Mouse (Mus musculus): ENCODE measurements around the gene Gm20388. TPM values are rescaled to one million over a fixed set of nuclear protein-coding genes. Genes with fewer than 3 reads are reported as not detected.

Gm20388 gene
- polyA plus RNA-seq, 1 experiment from 2014 or later, result not detected

GRCm38 (mm10) chr8:121446133-121446532 is 1535.5 kb downstream of the Gm20388 start:
- Histone ChIP-seq H3K4me3 (ENCODE audit: low read depth, low read length) (no peak overlapping the region), H3K4me1 (replicated peaks; ENCODE audit: control insufficient read depth, insufficient read depth) (no peaks in the 10 kb centered on the region), H3K9me3 (ENCODE audit: control insufficient read depth, low read length) (no peaks in the 10 kb centered on the region), H3K4me2 (replicated peaks; ENCODE audit: low read depth) (no peak overlapping the region), H3K27ac (replicated peaks) (no peak overlapping the region), H3K27me3 (ENCODE audit: control insufficient read depth, insufficient read depth, low read length) (no peaks in the 10 kb centered on the region), H3K36me3 (ENCODE audit: control insufficient read depth, insufficient read depth, low read length) (no peaks in the 10 kb centered on the region), H3K9ac (ENCODE audit: low read length) (no peak overlapping the region; the same call in 1 of the 2 replicates)
- TF ChIP-seq CTCF (IDR thresholded peaks at IDR 0.05; ENCODE audit: low read depth) (no peak), EP300 (optimal IDR thresholded peaks at IDR 0.05) (no peak)
- ATAC-seq (ENCODE audit: low FRiP score, low TSS enrichment), result no peak
- DNase-seq (ENCODE audit: low spot score), result no peak
- WGBS, result 58% methylated on average over 8 of the region's 12 CpGs

DNA sequence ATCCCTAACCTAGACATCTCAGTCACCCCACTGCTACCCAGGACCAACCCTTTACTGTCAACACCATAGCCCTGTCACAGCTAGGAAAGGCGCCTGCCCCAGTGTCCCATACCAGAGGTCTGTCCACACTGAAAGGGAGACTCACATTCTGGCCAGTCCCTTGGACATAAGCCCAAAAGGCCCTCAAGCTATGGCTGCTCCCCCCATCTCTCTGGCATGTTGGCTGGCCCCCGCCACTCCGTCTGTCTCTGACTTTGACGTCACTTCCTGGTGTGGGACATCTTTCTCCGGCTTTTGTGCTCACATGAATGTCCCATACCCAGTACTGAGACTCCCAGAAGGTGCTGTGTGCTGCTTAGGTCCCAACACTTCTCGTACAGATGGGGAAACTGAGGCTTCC is 1536.2 kb downstream of the Gm20388 start:
- Histone ChIP-seq H3K27ac (replicated peaks) (no peak overlapping the region), H3K4me3 (ENCODE audit: low read depth, low read length) (no peak overlapping the region), H3K36me3 (ENCODE audit: control insufficient read depth, insufficient read depth, low read length) (no peaks in the 10 kb centered on the region), H3K9ac (ENCODE audit: low read length) (no peak overlapping the region), H3K27me3 (ENCODE audit: control insufficient read depth, insufficient read depth, low read length) (no peaks in the 10 kb centered on the region), H3K4me1 (replicated peaks; ENCODE audit: control insufficient read depth, insufficient read depth) (no peaks in the 10 kb centered on the region), H3K9me3 (ENCODE audit: control insufficient read depth, low read length) (no peaks in the 10 kb centered on the region), H3K4me2 (replicated peaks; ENCODE audit: low read depth) (no peak overlapping the region)
- TF ChIP-seq CTCF (IDR thresholded peaks at IDR 0.05; ENCODE audit: low read depth) (no peak), EP300 (optimal IDR thresholded peaks at IDR 0.05) (no peak)
- 74% methylated on average over 6 of the region's 6 CpGs for WGBS
- DNase-seq (ENCODE audit: low spot score) (no peak), ATAC-seq (ENCODE audit: low FRiP score, low TSS enrichment) (no peak)

GRCm38 (mm10) chr8:121450211-121450610 is 1539.6 kb downstream of the Gm20388 start:
- TF ChIP-seq EP300 (optimal IDR thresholded peaks at IDR 0.05) (no peak), CTCF (IDR thresholded peaks at IDR 0.05; ENCODE audit: low read depth) (no peak)

GRCm38 (mm10) chr8:121451404-121452076 is 1540.9 kb downstream of the Gm20388 start:
- H3K4me3 ChIP-seq (ENCODE audit: low read depth, low read length), result no peak overlapping the region
- no peak overlapping the region for H3K9ac ChIP-seq (ENCODE audit: low read length)
- DNase-seq (ENCODE audit: low spot score) (peak; percentile 38), ATAC-seq (ENCODE audit: low FRiP score, low TSS enrichment) (peak; percentile 44; the same call in 1 of the 2 replicates)
- no peak overlapping the region for H3K4me2 ChIP-seq (replicated peaks; ENCODE audit: low read depth)
- no peaks in the 10 kb centered on the region for H3K4me1 ChIP-seq (replicated peaks; ENCODE audit: control insufficient read depth, insufficient read depth)
- no peaks in the 10 kb centered on the region for H3K27me3 ChIP-seq (ENCODE audit: control insufficient read depth, insufficient read depth, low read length)
- TF ChIP-seq EP300 (optimal IDR thresholded peaks at IDR 0.05) (no peak), CTCF (IDR thresholded peaks at IDR 0.05; ENCODE audit: low read depth) (no peak)
- no peak overlapping the region; the same call in 1 of the 2 replicates for H3K27ac ChIP-seq (replicated peaks)
- H3K36me3 ChIP-seq (ENCODE audit: control insufficient read depth, insufficient read depth, low read length), result no peaks in the 10 kb centered on the region
- no peaks in the 10 kb centered on the region for H3K9me3 ChIP-seq (ENCODE audit: control insufficient read depth, low read length)
- 58% methylated on average over 16 of the region's 16 CpGs for WGBS

More at GRCm38 (mm10) chr8:121450211-121450610, 1539.6 kb downstream of the Gm20388 start:
- Histone ChIP-seq H3K4me2 (replicated peaks; ENCODE audit: low read depth) (no peak overlapping the region), H3K4me3 (ENCODE audit: low read depth, low read length) (no peak overlapping the region), H3K36me3 (ENCODE audit: control insufficient read depth, insufficient read depth, low read length) (no peaks in the 10 kb centered on the region), H3K9ac (ENCODE audit: low read length) (no peak overlapping the region), H3K9me3 (ENCODE audit: control insufficient read depth, low read length) (no peaks in the 10 kb centered on the region), H3K4me1 (replicated peaks; ENCODE audit: control insufficient read depth, insufficient read depth) (no peaks in the 10 kb centered on the region), H3K27ac (replicated peaks) (no peak overlapping the region), H3K27me3 (ENCODE audit: control insufficient read depth, insufficient read depth, low read length) (no peaks in the 10 kb centered on the region)
- DNase-seq (ENCODE audit: low spot score) (no peak), ATAC-seq (ENCODE audit: low FRiP score, low TSS enrichment) (0 out of 2 replicates have a peak, but pooled peaks have one; percentile 16)
- WGBS, result 69% methylated on average over 8 of the region's 8 CpGs

DNA sequence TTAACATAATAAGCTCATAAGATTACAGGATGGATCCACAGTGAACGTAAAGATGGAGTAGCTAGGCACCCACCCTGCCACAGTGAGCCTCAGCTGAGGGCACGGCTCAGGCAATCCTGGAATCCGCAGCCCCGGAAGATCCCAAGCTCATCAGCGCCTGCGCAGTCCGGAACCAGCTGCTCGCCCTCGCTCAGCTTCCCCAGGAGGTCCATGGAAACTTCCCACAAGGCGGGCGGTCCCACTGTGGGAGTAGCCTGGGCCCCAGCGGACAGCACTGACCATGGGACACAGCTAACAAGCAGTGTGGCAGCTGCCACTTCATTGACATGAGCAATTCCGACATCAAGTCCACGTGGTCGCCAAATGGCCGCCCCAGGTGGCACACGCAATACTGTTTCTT is 1544.1 kb downstream of the Gm20388 start:
- H3K4me1 ChIP-seq (replicated peaks; ENCODE audit: control insufficient read depth, insufficient read depth), result no peaks in the 10 kb centered on the region
- H3K36me3 ChIP-seq (ENCODE audit: control insufficient read depth, insufficient read depth, low read length), result no peaks in the 10 kb centered on the region
- no peaks in the 10 kb centered on the region for H3K27me3 ChIP-seq (ENCODE audit: control insufficient read depth, insufficient read depth, low read length)
- H3K9ac ChIP-seq (ENCODE audit: low read length), result no peak overlapping the region
- WGBS, result 92% methylated on average over 17 of the region's 17 CpGs
- TF ChIP-seq EP300 (optimal IDR thresholded peaks at IDR 0.05) (no peak), CTCF (IDR thresholded peaks at IDR 0.05; ENCODE audit: low read depth) (no peak)
- H3K9me3 ChIP-seq (ENCODE audit: control insufficient read depth, low read length), result no peaks in the 10 kb centered on the region
- no peak overlapping the region for H3K27ac ChIP-seq (replicated peaks)
- no peak overlapping the region for H3K4me2 ChIP-seq (replicated peaks; ENCODE audit: low read depth)
- H3K4me3 ChIP-seq (ENCODE audit: low read depth, low read length), result no peak overlapping the region
- ATAC-seq (ENCODE audit: low FRiP score, low TSS enrichment) (no peak), DNase-seq (ENCODE audit: low spot score) (no peak)

GRCm38 (mm10) chr8:121461192-121461591 is 1550.6 kb downstream of the Gm20388 start:
- DNase-seq (ENCODE audit: low spot score), result no peak
- WGBS, result 39% methylated on average over 3 of the region's 3 CpGs
- no peak overlapping the region for H3K9ac ChIP-seq (ENCODE audit: low read length)
- H3K4me3 ChIP-seq (ENCODE audit: low read depth, low read length), result no peak overlapping the region
- no peaks in the 10 kb centered on the region; the same call in 1 of the 2 replicates for H3K4me1 ChIP-seq (replicated peaks; ENCODE audit: control insufficient read depth, insufficient read depth)
- H3K36me3 ChIP-seq (ENCODE audit: control insufficient read depth, insufficient read depth, low read length), result no peaks in the 10 kb centered on the region
- no peaks in the 10 kb centered on the region for H3K27me3 ChIP-seq (ENCODE audit: control insufficient read depth, insufficient read depth, low read length)
- no peak overlapping the region for H3K27ac ChIP-seq (replicated peaks)
- no peak overlapping the region for H3K4me2 ChIP-seq (replicated peaks; ENCODE audit: low read depth)
- ATAC-seq (ENCODE audit: low FRiP score, low TSS enrichment), result no peak
- no peaks in the 10 kb centered on the region for H3K9me3 ChIP-seq (ENCODE audit: control insufficient read depth, low read length)
- no peak for TF ChIP-seq EP300 (optimal IDR thresholded peaks at IDR 0.05)
- no peak for TF ChIP-seq CTCF (IDR thresholded peaks at IDR 0.05; ENCODE audit: low read depth)
